Mouse (Mus musculus) kidney, adult 2 months (tissue): ENCODE data around the gene Flt1.

ENCODE experiments used
- CTCF ChIP-seq: fragments of 200-500 bp; conservative IDR thresholded peaks from 2 replicates; pipeline ENCODE4 v1.5.1; 2011; ENCODE audit warnings: low read depth, mild to moderate bottlenecking, control low read depth, low read length, moderate library complexity, mixed read lengths; ENCODE audit not compliant: insufficient read depth, insufficient read length
- POLR2A ChIP-seq: fragments of 200-500 bp; IDR thresholded peaks from one replicate; pipeline ENCODE4 v1.6.1; 2011; ENCODE audit warnings: low read depth, low read length, control low read depth

DNA sequence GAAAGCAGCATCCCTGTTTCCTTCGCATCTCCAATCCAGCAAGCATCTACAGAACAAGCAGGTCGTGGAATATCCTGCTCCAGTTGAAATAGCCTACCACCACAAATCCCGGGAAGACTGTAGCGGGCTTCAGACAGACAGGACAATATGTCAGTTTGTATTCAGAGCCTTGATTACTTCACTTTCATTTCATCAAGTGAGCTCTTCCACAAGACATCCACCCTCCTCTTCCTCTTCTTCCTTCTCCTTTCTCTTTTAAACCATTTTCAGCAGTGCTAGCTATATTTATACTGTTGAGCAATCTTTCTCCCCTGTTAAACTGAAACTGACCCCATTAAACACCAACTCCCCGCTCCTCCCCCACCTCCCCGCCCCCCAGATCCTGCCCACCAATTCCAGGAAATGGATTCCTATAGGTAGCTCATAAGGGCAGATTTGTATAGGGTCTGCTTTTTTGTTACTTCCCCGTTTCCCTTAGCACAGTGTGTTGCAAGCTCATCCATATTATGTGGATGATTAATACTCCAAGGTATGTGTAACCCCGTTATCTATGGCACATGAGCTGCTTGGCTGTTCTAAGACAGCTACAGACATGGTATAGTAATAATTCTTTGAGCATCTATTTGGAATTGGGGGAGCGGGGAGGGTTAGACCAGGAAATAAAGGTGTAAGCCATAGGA is 33.0 kb upstream of the Flt1 start:
- TF ChIP-seq CTCF (no peak), POLR2A (no peak)
